Mouse (Mus musculus) left cerebral cortex, adult 18-20 months (tissue): Measurements from ENCODE around the gene Frs3. TPM values are rescaled to one million over a fixed set of nuclear protein-coding genes. Genes with fewer than 3 reads are reported as not detected.

Experiments used
- DNase-seq, 2 experiments: peaks; one replicate each; pipeline ENCODE4 v3.0.0; 2021 to 2022; ENCODE audit warnings: low spot score in 2 of 2, mixed read lengths in 1 of 2
- total RNA-seq, 2 experiments: library from RNA; stranded (reverse); gene quantifications; 2 replicates each; pipeline ENCODE4 v1.2.3; 2021

Frs3 gene
- total RNA-seq, 2 experiments from 2014 or later = 32.2 to 37.0 TPM

DNA sequence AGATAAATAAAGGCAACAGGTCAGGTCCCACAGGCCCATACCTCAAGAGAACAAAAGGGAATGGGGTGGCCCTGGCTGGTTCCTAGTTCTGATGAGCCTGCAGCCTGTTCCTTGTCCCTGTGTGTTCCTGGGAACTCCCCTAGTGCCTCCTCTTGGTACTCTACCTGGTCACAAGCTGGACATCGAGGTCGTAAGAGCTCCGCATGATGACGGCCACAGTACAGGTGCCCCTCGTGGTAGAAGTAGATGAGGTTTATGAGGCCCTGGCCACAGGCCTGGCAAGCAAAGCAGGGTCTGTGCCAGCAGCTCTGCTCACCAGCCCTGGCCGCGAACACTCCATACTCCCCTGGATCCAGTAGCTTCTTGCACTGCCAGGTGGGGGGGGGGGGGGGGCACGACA is 1.1 kb downstream of the Frs3 start:
- DNase-seq = no peak

DNA sequence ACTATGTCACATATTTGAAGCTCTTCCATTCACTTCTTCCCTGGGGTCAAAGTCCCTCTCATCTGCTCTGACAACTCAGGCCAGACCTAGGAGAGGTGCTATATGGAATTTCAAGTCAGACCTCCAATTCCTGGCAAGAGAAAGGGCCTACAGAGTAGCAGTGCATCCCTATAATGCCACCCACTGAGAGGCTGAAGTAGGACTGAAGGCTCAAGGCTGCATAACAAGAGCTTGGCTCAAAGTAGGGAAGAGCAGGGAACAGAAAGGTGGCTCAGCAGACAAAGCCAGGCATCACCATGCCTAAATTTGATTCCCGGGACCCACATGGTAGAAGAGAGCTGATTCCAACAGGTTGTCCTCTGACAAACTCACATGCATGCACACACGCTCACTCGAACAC is 2.8 kb downstream of the Frs3 start:
- DNase-seq = no peak

DNA sequence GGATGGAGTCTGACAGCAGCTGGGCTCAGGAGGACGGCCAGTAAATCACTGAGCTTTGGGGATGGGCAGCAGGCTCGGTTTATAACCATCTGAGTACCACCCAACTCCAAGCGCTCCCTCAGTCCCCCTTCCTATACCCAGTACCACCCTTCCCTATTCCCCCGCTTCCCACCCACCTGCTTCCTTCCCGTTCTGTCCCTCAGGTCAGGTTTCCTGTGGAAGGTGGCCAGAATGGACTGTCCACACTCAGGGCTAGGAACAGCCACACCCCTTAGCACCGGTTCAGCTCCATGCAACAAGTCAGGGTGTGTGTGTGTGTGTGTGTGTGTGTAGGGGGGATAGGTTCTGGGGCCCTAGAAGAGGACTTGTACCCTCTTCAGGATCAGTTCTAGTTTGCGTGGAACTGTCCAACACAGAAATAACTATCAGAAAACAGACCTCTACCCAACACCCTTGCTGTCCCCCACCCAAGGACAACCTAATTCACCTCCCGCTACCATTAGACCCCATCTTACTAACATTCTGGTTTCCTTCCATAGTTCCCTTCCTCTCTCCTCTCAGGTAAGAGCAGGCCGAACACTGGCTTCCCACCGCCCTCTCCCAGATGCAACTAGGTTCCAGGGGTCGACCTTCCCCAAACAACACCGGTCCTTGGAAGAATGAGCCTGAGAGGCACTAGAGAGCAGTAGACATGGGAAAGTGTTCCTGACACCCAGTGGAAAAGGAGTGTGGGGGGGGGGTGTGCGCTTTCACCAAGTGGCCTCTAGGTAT is 5.0 kb downstream of the Frs3 start:
- no peak for DNase-seq

DNA sequence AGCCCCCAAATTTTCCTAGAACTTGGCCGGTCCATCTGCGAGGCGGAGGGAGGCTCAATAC is 5.4 kb downstream of the Frs3 start, which contains the start of gene Gm21981:
Gene Gm21981 (minus strand): TSS at position 14 of the 61 bp plus-strand sequence.
- no peak for DNase-seq

DNA sequence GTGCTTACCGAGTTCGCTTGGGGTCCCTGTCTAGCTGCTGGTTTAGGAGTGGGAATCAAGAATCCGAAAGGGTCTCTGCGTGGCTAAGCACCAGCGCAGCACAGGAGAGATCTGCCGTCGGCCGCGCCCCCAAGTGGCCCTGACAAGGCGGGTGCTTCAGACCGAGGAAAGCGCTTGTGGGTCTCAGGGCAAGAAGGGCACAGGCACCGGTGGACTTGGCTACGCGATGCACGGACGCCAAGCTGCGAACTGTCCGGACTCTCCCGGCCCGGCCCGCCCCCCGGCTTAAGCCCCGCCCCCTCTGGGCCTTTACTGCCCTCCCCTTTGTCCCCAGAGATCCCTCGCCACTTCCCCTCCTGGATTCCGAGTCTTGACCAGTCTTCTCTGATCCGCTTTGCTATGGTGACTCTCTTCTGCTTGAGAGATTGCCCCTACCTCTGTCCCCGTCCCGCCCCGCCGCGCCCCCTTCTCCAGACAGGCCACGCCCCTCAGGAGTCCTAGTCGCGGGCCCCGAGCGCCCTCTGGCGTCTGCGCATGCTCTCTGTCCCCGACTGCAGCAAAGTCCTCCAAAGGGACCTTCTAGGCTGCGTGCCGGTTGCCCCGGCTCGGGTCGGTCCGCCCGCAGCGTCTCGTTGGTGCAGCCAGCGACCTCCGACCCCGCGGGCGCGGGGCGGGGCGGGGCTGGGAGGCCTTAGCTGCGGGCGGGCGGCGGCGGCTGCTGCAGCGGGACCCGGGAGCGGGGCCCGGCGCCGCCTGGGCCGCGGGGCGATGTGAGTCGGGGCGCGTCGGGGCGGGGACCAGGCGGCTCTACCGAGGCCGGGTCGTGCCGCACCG is 5.9 kb downstream of the Frs3 start, which contains the start of gene Prickle4:
Gene Prickle4 (minus strand): TSS at position 234 of the 834 bp plus-strand sequence.
- DNase-seq = peak; percentile 96 to 98

DNA sequence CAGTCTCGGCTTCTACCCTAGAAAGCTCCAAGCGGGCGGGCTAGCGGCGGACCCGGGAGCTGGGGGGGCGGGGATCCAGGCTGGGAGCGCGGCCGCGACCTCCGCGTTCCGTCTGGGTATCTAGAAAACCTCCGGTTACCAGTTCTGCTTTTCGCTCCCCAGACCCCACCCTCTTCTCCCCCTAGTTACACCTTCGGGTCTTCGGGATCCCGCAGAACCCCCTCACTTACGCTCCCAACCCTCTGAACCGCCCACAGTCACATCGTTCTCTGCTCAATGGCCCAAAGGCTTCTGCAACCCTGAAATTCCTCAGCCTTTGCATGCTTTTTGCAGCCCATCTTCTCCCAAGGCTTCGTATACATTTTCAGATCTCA is 6.5 kb downstream of the Frs3 start:
- DNase-seq = no peak

DNA sequence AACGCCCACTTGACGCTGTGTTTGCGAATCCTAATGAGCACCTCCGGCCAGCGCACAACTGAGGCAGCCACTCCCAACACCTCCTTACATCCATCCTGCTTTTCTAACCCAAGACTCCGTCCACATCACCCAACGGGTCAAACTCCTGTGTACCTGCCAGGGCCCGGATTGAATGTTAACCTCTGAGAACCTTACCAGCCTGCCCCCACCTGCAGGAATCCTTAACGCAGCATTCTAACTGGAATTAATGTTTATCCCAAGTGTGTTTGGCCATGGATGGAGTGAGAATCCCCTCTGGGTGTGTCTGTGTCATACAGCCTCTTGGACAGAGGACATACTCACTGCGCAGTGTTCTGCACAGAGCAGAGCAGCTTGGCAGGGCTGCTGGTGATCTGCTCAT is 9.3 kb downstream of the Frs3 start:
- DNase-seq = no peak

DNA sequence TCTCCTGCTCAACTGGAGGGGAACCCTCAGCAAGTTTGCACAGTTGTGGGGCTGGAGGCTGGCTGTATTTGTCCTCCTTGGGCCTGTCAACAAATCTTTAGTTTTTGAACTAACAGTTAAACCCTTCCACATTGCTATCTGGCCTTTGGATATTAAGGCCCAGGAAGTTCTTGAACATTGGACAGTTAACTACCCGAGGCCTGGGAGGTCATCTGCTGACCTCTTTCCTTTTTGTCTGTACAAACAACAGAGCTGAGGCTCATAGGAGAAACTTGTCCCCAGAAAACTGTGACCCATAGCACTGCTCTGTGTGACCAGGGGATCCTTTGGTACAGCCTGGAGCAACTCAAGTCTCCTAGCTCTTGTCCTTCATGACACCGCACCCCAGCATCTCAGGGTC is 10.2 kb downstream of the Frs3 start:
- DNase-seq = no peak

DNA sequence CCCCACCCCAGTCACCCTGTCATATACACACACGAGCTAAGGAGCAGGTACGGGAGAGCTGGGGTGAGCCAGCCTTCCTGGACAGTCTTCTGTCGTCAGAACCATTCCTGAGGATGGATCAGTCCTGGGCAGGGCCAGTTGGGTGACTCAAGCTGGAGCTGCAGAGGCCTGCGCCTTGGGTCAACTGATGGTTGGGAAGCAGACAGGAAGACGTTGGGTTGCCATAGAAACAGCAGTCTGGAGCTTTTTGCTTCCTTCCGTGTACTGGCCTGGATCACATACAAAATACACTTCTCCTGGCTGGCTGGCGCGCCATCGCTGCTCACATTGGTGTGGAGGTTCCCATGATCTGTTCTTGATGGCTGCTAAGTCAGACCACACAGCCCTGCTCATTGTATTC is 13.0 kb downstream of the Frs3 start:
- DNase-seq = no peak

DNA sequence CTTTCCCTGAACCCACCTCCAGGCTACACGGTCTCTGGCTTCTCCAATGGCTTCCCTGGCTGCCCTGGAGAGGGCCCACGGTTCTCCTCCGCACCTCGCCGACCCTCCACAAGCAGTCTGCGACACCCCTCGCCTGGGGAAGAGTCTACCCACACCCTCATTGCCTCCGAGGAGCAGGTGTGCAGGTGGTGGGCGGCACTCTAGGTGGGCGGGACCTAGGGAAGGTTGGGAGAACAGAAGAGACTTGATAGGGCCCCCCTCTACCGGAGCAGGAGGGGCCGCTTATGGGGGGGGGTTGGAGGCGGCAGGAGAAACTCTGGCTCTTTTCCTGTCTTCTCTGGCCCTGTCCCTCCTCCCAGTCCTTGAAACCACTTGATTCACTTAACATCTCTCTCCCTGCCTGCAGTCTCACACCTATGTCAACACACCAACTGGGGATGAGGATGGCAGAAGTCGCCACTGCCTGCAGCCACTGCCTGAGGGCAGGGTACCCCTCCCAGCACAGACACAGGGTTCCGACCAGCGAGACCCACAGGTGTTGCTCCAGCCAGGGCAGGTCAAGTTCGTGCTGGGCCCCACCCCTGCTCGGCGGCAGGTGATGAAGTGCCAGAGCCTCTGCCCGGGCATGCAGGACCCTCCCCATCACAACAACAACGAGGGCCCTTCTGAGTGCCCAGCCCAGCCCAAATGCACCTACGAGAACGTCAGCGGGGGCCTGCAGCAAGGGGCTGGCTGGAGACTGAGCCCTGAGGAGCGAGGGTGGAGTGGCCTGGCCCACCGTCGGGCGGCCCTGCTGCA is 13.9 kb downstream of the Frs3 start:
- no peak for DNase-seq

DNA sequence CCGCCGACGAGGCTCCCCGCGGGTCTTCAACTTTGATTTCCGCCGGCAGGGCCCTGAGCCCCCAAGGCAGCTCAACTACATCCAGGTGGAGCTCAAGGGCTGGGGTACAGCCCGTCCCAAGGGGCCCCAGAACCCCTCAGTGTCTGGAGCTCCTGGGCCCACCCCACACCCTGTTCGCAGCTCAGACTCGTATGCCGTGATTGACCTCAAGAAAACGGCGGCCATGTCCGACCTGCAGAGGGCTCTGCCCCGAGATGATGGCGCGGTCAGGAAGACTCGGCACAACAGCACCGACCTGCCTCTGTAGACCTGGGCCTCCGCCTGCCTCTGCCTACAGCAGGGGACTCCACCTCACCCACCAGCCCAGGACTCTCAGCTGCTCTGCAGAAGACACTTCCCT is 14.7 kb downstream of the Frs3 start:
- DNase-seq = no peak

DNA sequence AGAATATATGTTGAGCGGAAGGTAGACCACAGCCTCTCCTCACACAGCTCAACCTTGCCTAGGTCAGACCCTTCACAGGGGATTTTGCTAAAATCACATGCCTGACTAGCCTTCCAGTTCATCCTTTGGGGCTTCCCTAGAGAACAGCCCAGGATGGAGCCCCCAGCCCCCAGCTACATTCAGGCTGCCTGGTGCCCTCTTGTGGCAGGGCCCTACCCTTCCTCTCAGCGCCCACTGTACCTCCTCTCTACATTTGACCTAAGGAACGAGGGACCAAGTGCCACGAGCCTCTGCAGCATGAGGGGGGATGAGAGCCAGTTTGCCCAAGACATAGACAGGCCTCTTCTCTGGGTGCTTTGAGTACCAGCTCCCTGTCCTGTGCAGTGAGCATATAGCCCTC is 15.9 kb downstream of the Frs3 start:
- DNase-seq = no peak

DNA sequence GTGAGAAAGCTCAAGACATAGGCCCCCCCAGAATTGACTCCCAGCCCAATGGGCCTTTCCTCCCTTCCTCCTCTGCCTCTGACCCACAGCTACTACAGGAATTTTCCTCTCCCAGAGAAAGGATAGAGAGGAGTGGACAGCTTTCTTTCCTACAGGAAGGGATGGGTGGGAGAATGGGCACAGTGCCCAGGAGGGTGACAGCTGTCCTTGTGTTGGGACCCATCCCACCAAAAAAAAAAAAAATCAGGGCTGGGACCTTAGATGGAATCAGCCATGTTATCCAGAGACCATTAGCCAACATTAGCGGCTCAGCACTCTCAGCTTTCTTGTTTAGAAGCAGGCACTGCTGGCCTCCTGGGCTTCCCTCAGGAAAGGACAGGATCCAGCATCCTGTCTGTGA is 17.4 kb downstream of the Frs3 start:
- no peak for DNase-seq

DNA sequence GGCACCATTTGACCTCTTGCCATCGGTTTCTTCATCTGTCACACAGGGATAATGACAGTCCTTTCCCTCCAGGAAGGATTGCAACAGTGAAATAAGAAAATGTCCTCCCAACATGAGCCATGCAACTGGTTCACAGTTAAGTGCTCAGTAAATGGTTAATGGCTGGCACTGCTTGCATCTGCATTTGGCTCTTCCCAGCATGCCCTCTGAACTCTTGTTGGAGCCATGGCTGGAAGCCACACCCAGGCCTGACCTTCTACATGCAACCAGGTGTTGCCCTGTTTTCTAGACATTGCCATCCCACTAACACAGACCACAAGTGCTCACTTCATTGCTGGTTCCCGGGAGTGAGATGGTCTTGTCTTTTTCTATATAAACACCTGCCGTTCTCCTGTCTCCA is 19.1 kb downstream of the Frs3 start:
- DNase-seq = no peak

DNA sequence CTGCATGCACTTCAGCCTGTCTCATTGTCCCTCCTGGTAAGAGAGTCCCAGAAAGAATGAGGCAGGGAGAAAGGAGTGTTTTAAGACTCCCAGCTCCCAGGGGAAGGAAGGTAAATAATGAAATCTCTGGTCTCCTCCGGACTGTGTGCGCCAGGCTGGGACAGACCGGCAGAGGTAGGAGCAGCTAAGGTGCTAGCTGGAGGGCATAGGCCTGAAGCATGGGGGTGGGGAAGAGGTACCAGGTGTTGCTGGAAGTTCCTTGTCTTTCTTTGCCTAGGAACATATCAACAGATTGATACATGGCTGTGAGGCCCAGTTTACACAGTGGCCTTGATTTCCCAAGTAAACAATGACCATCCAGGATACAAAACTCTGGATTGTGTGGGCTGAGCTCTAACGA is 20.1 kb downstream of the Frs3 start:
- DNase-seq = no peak

DNA sequence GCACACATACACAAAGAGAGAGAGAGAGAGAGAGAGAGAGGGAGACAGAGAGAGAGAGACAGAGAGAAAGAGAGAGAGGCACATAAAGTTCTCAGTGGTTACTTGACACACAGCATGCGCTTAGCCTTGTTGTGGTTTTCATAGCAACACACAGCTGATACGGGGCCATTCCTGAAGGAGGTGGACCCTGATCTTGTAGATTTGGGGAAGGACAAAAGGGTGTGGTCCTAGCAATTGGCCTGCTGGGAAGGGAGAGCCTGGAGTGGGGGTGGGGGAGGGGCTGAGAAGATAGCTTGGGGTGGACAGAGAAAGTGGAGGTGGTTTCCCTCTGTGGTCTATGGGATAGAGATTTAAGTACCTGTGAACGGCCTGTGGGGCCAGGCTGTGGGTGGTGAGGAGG is 21.2 kb downstream of the Frs3 start:
- no peak for DNase-seq

DNA sequence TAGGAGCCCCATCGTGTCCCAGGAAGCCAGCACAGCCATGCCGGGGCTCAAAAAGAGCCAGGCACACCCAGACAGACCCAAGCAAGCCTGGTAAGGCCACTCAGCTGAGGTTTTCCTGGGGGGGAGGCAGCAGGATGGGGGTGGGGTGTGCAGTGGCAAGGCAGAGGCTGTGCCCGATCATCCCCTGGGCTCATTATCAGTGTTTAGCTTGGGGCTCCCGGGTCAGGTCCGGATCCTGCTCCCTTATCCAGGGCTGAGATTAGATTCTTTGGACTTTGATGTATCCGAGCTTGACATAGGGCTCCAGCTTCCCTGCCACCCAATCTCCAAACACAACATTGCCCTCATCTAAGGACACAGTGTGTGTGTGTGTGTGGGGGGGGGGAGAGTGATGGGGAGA is 23.1 kb downstream of the Frs3 start:
- no peak for DNase-seq

DNA sequence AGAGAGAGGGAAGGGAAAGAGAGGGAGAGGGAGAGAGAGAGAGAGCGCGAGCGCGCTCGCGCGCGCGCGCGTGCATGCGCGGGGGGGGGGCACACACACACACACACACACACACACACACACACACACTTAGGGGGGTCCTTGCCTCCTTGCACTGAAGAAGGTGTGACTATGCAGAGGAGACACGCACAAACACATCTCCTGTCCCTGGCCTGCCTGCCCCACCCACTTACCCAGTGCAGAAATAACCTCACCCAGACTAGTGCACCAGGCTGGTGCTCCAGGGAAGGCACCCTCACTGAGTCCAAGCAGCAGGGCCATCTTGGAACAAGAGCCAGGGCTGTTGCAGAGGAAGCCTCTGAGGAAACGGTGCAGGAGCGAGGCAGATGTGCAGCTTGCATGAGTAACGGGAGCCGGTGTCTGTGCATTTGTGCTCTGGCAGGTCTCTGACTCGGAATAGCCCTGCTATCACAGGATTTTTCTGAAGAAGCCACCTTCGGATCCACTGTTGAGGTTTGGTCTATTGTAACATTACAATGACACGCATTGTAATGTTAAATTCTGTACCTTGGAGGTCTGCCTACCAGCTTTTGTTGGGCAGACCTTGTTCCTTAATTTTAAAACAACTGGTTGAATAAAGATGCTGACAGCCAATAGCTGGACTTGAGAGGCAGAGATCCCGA is 24.2 kb downstream of the Frs3 start:
- DNase-seq = no peak

DNA sequence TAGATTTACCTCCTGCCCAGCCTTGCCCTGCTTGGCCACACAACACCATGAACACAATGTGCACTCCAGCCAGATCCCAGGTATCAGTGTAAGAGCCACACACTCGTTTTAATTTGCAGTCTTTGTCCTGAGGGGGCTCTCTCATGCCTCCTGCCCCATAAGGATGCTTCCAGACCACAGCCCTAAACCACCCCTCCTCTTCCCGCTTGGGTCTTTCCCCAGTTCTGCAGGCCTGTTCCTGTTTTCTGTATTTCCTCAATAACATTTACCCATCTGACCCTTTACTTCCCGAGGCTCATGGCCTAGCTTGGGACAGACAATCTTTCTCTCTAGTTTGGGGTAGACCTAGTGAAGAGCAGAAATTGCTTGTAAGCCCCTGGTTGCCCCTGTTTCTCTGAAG is 26.2 kb downstream of the Frs3 start:
- DNase-seq = no peak

DNA sequence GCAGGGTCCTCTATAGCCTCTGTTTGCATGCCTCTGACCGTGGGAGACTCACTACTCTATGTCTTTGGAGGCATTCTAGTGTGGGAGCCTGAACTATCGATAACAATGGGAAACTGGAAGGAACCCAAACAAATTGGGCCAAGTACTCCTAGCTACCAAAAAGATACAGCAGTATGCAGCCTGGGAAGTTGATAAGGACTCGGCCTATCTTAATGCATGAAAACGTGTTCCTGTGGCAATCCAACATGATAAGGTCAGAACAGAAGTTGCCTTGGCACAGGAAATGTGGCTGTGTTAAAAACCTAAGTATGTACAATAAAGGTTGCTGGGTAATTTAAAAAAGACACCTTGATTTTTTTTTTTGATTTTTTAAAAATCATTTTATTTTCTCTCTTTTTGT is 32.4 kb downstream of the Frs3 start:
- no peak for DNase-seq

DNA sequence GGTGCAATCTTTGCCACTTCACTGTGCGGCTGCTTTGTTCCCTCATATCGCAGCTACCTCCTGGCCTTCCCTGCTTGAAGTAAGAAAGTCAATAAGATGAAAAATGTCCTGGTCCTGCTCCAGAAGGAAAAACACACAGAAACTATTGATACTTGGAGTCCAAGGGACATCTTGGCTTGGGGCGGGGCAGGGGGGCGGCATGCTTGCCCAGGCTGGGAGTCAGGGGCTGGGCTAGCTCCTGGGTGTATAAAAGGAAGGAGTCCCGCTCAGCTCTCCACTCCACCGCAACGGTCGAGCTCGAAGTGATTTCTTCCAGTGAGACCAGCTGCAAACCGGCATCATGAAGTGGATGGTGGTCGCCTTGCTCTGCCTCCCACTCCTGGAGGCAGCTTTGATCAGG is 37.7 kb downstream of the Frs3 start, which contains the start of gene Pgc:
Gene Pgc (plus strand): TSS at position 277 of the 400 bp plus-strand sequence.
- DNase-seq = no peak
